Mouse (Mus musculus) lung, embryonic 16.5 days (tissue): ENCODE measurements around the gene Gm15080. TPM values are rescaled to one million over a fixed set of nuclear protein-coding genes. Genes with fewer than 3 reads are reported as not detected.
"Not testable (repeated sequence)": the region's sequence is repeated elsewhere in the genome, so short reads cannot be mapped to it uniquely, and the experiment has no call there.

ENCODE experiments used
- ATAC-seq: fragments of 200-750 bp; cut with Nextera tagmentation; 2 replicates; pipeline ENCODE4 v1.8.0; 2017; ENCODE audit warnings: low read depth, mild to moderate bottlenecking, moderate library complexity
- H3K27ac ChIP-seq: fragments of 300-500 bp; sonication (generic); 2 replicates; pipeline ENCODE4 v1.5.1; 2014; ENCODE audit warnings: mild to moderate bottlenecking, control low read depth, low read length
- H3K27me3 ChIP-seq: fragments of 300-500 bp; sonication (generic); 2 replicates; pipeline ENCODE4 v1.6.1; 2014; ENCODE audit warnings: low read depth, low read length, mixed read lengths; ENCODE audit not compliant: control insufficient read depth, insufficient read depth
- H3K36me3 ChIP-seq: fragments of 300-500 bp; sonication (generic); 2 replicates; pipeline ENCODE4 v1.6.1; 2014; ENCODE audit warnings: low read length; ENCODE audit not compliant: control insufficient read depth, insufficient read depth
- H3K4me1 ChIP-seq: fragments of 300-500 bp; sonication (generic); replicated peaks from 2 replicates; pipeline ENCODE4 v1.6.1; 2014; ENCODE audit warnings: low read length, mixed read lengths; ENCODE audit not compliant: control insufficient read depth, insufficient read depth
- H3K4me2 ChIP-seq: fragments of 300-500 bp; sonication (generic); 2 replicates; pipeline ENCODE4 v1.6.1; 2014; ENCODE audit warnings: low read depth, low read length, control low read depth
- H3K4me3 ChIP-seq: fragments of 300-500 bp; sonication (generic); 2 replicates; pipeline ENCODE4 v1.5.1; 2014; ENCODE audit warnings: mild to moderate bottlenecking, low read length, control low read depth
- H3K9ac ChIP-seq: fragments of 300-500 bp; sonication (generic); 2 replicates; pipeline ENCODE4 v1.6.1; 2014; ENCODE audit warnings: low read length, control low read depth
- H3K9me3 ChIP-seq: fragments of 300-500 bp; sonication (generic); 2 replicates; pipeline ENCODE4 v1.6.1; 2016; ENCODE audit warnings: low read length; ENCODE audit not compliant: control insufficient read depth
- WGBS: fragments of 180-500 bp; shearing (Covaris S2); extraction: QIAGEN DNeasy Blood & Tissue Kit; methylation state at CpG from one replicate; pipeline ENCODE4 v1.1.7; 2014; 5-methylcytosine and 5-hydroxymethylcytosine counted together
- polyA plus RNA-seq: library from polyadenylated mRNA; unstranded; fragments of >200 nt; fragmentation: Nextera tagmentation; extraction: Ambion mirVana; gene quantifications from 2 replicates; pipeline ENCODE4 v1.2.1, GENCODE M21; 2015

The Gm15080 gene
- polyA plus RNA-seq: not detected in 2 replicates

DNA sequence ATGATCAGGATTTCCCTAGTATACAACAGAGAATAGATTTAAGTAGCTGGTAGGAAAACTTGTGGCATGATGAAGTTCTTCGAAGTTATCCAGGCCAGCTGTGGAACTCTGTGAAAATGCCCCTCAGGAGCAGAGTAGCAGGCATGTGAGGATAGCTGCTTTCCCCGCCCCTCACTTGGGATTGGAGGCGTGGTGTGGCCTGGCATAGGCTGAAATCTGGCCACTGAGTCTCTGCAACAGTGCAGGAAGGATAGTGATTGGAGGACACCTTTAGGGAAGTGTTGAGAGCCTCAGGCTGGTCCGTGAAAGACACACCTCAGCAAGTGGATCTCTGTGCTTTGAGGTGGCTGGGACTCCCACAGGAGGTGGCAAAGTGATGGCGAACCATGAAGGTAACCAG is at the start of gene Gm15080:
TSS of gene Gm15080 (plus strand) at position 301 of the 400 bp plus-strand sequence.
- not testable (repeated sequence) for H3K4me2 ChIP-seq, H3K9me3 ChIP-seq, H3K27me3 ChIP-seq, H3K9ac ChIP-seq, H3K27ac ChIP-seq, H3K36me3 ChIP-seq, ATAC-seq, H3K4me3 ChIP-seq, H3K4me1 ChIP-seq
- no CpG with 5 or more reads among the region's 5 CpGs for WGBS

Other genes starting within 250 kb of the Gm15080 start
- gene Gm15128, start 227.0 kb upstream of the Gm15080 start, polyA plus RNA-seq: not detected in 2 replicates
- not detected in 2 replicates for gene Gm15107, start 187.7 kb downstream of the Gm15080 start, polyA plus RNA-seq